Mouse (Mus musculus) thymus, adult 2 months (tissue): Measurements from ENCODE around the gene Ell. TPM values are rescaled to one million over a fixed set of nuclear protein-coding genes. Genes with fewer than 3 reads are reported as not detected.

Experiments
- DNase-seq: peaks from one replicate; pipeline ENCODE4 v3.0.0; 2021
- H3K27ac ChIP-seq: fragments of 200-500 bp; 2 replicates; pipeline ENCODE4 v1.5.1; 2012; ENCODE audit warnings: low read length, control low read depth; ENCODE audit not compliant: control insufficient read depth, insufficient read depth
- H3K27me3 ChIP-seq: fragments of 200-500 bp; 2 replicates; pipeline ENCODE4 v1.6.1; 2012; ENCODE audit warnings: mild to moderate bottlenecking, low read length, moderate library complexity, mixed read lengths; ENCODE audit not compliant: control insufficient read depth, insufficient read depth
- H3K36me3 ChIP-seq: fragments of 200-500 bp; 2 replicates; pipeline ENCODE4 v1.6.1; 2012; ENCODE audit warnings: mild to moderate bottlenecking, low read length, moderate library complexity; ENCODE audit not compliant: control insufficient read depth, insufficient read depth
- H3K4me1 ChIP-seq: fragments of 200-500 bp; replicated peaks from 2 replicates; pipeline ENCODE4 v1.6.1; 2012; ENCODE audit warnings: low read length; ENCODE audit not compliant: control insufficient read depth, insufficient read depth
- H3K4me3 ChIP-seq: fragments of 200-500 bp; 2 replicates; pipeline ENCODE4 v1.5.1; 2012; ENCODE audit warnings: mild to moderate bottlenecking, low read length, control low read depth, moderate library complexity; ENCODE audit not compliant: control insufficient read depth, insufficient read depth
- CTCF ChIP-seq: fragments of 200-500 bp; IDR thresholded peaks from 2 replicates; pipeline ENCODE4 v1.5.1; 2012; ENCODE audit warnings: mild to moderate bottlenecking, control low read depth, low read length, moderate library complexity, borderline replicate concordance; ENCODE audit not compliant: control insufficient read depth, poor library complexity, insufficient read depth; ENCODE audit errors: extremely low read depth
- POLR2A ChIP-seq: fragments of 200-500 bp; IDR thresholded peaks from 2 replicates; pipeline ENCODE4 v1.6.1; 2012; ENCODE audit warnings: mild to moderate bottlenecking, low read length, control low read depth, moderate library complexity; ENCODE audit not compliant: control insufficient read depth, poor library complexity, insufficient read depth; ENCODE audit errors: extremely low read depth
- WGBS: fragments of 180-500 bp; shearing (Covaris S2); methylation state at CpG from one replicate; pipeline ENCODE4 v1.1.7; 2018; 5-methylcytosine and 5-hydroxymethylcytosine counted together
- polyA plus RNA-seq: library from polyadenylated mRNA; depleted of rRNA; stranded (reverse); fragments of >200 nt; gene quantifications from 2 replicates; pipeline ENCODE4 v1.2.3, GENCODE M21; 2012

The Ell gene
- polyA plus RNA-seq, 1 experiment = 40.2 TPM

DNA sequence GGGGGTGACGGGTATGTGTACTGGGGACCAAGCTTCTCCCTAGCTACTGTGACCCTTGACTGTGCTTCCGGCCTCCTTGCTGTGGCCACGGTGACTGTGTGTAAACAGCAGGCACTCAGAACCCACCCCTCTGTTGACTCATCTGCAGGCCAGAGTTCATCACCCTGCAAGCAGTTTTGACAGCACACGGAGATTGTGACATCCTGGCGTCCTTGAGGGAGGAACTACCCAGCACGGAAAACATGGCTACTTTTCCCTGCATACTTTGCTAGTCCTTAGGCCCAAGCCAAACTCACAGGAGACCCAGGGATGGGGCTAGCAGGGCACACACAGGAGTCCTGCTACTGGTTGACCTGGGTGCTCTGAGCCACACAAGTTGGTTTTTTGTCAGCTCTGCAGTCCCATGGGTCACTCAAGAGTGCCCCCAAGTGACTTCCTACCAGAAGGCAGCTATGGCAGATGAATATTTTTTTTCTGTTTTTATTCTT is 5.0 kb downstream of the Ell start:
- peaks cover 20% of the 10 kb centered on the region for H3K4me1 ChIP-seq
- no peaks in the 10 kb centered on the region for H3K36me3 ChIP-seq
- no peaks in the 10 kb centered on the region for H3K27me3 ChIP-seq
- WGBS = 91% methylated on average over 6 of the region's 6 CpGs
- no peak overlapping the region for H3K27ac ChIP-seq
- no peak overlapping the region for H3K4me3 ChIP-seq
- DNase-seq = no peak
- TF ChIP-seq POLR2A = no peak
- TF ChIP-seq CTCF = no peak

DNA sequence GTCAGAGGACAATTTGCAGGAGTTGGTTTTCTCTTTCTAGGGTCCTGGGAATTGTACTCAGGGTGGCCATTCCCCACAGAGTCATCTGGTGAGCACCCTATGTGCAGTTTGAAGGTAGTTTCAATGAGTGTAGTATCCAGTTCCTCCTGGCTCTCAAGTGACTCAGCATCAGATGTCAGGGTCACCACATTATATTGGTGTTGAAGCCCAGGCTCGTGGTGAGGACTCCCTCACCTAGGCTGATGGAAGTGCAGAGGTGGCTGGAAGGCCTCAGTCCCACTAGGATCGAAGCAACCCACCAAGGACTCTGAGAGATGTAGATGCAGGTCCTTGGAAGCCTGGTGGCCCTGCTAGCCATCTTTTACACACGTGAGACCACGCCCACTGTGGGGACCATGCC is 7.2 kb downstream of the Ell start:
- no peaks in the 10 kb centered on the region for H3K27me3 ChIP-seq
- no peak overlapping the region for H3K4me3 ChIP-seq
- no peaks in the 10 kb centered on the region for H3K36me3 ChIP-seq
- peaks cover 11% of the 10 kb centered on the region for H3K4me1 ChIP-seq
- WGBS = 71% methylated on average over 4 of the region's 4 CpGs
- no peak for DNase-seq
- no peak overlapping the region for H3K27ac ChIP-seq
- TF ChIP-seq CTCF = no peak
- no peak for TF ChIP-seq POLR2A

DNA sequence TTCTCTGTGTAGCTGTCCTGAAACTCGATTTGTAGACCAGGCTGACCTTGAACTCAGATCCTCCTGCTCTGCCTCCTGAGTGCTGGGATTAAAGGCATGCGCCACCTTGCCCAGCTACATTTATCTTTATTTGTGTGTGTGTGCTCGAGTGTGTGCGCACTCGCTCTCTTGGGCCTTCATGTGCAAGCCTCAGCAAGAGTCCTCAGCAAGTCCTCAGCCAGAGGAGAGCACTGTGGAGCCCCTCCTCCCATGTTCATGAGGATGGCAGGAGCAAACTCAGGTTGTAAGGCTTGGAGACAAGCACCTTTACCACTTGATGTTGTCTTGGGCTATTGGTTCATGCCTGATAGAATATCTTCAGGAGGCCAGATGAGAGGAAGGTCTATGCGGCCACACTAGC is 8.5 kb downstream of the Ell start:
- no peaks in the 10 kb centered on the region for H3K27me3 ChIP-seq
- H3K36me3 ChIP-seq = no peaks in the 10 kb centered on the region
- H3K27ac ChIP-seq = no peak overlapping the region
- WGBS = 95% methylated on average over 6 of the region's 6 CpGs
- DNase-seq = no peak
- peaks cover 18% of the 10 kb centered on the region for H3K4me1 ChIP-seq
- no peak for TF ChIP-seq POLR2A
- TF ChIP-seq CTCF = no peak
- no peak overlapping the region for H3K4me3 ChIP-seq

DNA sequence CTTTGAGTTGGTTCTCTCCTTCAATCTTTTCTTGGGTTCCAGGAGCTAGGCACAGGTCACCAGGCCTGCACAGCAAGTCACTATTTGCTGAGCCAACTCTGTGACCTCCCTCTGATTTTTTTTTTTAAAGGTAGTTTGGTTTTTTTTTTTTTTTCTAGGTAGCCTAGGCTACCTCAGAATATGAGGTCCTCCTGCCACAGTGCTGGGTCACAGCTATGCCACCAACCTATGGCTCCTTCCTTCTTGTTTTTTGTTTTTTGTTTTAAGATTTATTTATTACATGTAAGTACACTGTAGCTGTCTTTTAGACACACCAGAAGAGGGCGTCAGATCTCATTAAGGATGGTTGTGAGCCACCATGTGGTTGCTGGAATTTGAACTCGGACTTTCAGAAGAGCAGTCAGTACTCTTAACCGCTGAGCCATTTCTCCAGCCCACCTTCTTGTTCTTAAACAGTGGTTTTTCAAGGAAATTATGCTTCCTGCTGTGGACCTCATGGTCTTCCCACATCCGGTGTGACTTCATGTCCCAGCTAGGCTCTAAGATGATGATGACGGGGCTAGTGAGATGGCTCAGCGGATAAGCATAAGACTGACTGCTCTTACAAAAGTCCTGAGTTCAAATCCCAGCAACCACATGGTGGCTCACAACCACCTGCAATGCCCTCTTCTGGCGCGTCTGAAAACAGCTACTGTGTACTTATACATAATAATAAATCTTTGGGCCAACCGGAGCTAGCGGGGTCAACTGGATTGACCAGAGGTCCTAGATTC is 10.3 kb downstream of the Ell start:
- DNase-seq = no peak
- peaks cover 29% of the 10 kb centered on the region for H3K4me1 ChIP-seq

DNA sequence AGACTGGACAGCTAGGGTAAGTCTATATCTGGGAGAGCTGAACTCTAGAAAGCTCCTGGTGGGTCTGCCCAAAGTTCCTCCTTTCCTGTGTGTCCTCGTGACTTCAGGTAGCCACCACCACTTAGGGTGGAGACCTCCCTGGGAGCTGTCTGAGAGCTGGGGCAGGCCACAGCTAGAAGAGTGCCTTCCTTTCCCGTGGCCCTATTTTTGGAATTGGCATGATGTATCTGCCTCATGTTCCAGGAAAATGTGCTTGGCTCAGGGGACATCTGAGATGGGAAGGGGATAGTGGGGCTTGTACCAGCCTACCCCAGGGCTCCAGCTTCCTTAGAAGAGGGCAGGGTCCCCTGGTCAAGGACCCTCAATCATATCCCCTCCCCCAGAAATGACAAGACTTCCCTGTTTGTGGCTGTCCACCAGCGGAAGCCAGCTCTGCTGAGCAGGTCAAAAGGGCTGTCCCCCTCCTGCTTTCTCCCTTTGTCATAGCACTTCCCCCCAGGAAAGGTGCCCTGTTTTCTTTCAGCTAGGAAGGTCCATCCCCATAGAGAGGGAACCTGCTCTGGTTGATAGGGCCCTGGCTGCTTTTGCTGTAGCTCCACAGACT is 12.4 kb downstream of the Ell start:
- Histone ChIP-seq H3K4me1 (peaks cover 36% of the 10 kb centered on the region), H3K27me3 (no peaks in the 10 kb centered on the region), H3K27ac (no peak overlapping the region), H3K4me3 (no peak overlapping the region), H3K36me3 (no peaks in the 10 kb centered on the region)
- DNase-seq = no peak
- TF ChIP-seq POLR2A (no peak), CTCF (no peak)
- 62% methylated on average over 3 of the region's 3 CpGs for WGBS

More for the DNA sequence above, 10.3 kb downstream of the Ell start:
- Histone ChIP-seq H3K4me3 (no peak overlapping the region), H3K27ac (no peak overlapping the region), H3K36me3 (no peaks in the 10 kb centered on the region), H3K27me3 (no peaks in the 10 kb centered on the region)
- WGBS = 41% methylated on average over 10 of the region's 10 CpGs
- TF ChIP-seq CTCF (no peak), POLR2A (no peak)

DNA sequence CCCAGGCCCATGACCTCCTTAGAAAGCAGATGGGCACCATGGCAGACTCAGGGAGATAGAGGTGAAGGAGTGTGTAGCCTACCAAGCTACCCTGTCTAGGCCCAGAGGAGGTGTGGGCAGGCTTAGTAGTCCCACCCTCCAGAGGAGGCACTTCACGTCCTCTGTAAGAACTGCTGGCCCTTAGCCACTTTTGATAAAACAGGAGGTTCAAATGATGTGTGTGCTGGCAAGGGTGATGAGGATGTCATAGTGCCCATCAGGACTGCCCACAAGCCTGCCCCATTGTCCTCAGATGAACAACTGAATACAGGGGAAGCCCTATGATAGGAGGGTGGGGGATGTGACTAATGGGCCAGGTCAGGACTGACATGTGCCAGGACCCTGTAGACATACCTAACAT is 13.6 kb downstream of the Ell start:
- TF ChIP-seq CTCF (no peak), POLR2A (no peak)
- no peaks in the 10 kb centered on the region for H3K36me3 ChIP-seq
- 86% methylated on average over 1 of the region's 1 CpGs for WGBS
- no peaks in the 10 kb centered on the region for H3K27me3 ChIP-seq
- H3K4me1 ChIP-seq = peaks cover 36% of the 10 kb centered on the region
- H3K4me3 ChIP-seq = no peak overlapping the region
- DNase-seq = no peak
- no peak overlapping the region for H3K27ac ChIP-seq
